Mouse (Mus musculus) liver, embryonic 14.5 days (tissue): ENCODE results near the gene Ubox5.

Source experiments
- CTCF ChIP-seq: IDR thresholded peaks from 2 replicates; pipeline ENCODE4 v1.5.1; 2016; ENCODE audit warnings: antibody characterized with exemption, low read depth, control low read depth
- EP300 ChIP-seq: IDR thresholded peaks from 2 replicates; pipeline ENCODE4 v1.6.1; 2016; ENCODE audit warnings: antibody characterized with exemption, low read depth

- TF ChIP-seq CTCF (no peak), EP300 (no peak)
Measured at GRCm38 (mm10) chr2:130657541-130657940, 27.7 kb upstream of the Ubox5 start.
